Mouse (Mus musculus) adrenal gland (tissue): ENCODE results near the gene Mpv17l.
"Not testable (repeated sequence)": the region's sequence is repeated elsewhere in the genome, so short reads cannot be mapped to it uniquely, and the experiment has no call there.

Experiments used
- intact Hi-C: fragments of 180-260 bp; cut with DNase I; formaldehyde crosslinking; loops from one replicate; pipeline ENCODE4 v1.15.1; 2025
- long read RNA-seq, 2 experiments: library from polyadenylated mRNA; unstranded; transcript quantifications; one replicate each; pipeline ENCODE4 v2.0.0; 2020; ENCODE audit warnings: borderline replicate concordance in 1 of 2; ENCODE audit not compliant: insufficient replicate concordance in 1 of 2

Mpv17l gene
- long read RNA-seq, experiment 1, partial matches to known transcripts: 0 of 7 reads
- long read RNA-seq, experiment 1, other reads (novel, unspliced or antisense): 0 of 7 reads
- long read RNA-seq, experiment 2, transcript Mpv17l-203 (4 exons, 3,089 nt): major isoform, 5 of 18 reads
- long read RNA-seq, experiment 2, partial matches to known transcripts: 0 of 18 reads
- long read RNA-seq, experiment 2, other reads (novel, unspliced or antisense): 7 of 18 reads

DNA sequence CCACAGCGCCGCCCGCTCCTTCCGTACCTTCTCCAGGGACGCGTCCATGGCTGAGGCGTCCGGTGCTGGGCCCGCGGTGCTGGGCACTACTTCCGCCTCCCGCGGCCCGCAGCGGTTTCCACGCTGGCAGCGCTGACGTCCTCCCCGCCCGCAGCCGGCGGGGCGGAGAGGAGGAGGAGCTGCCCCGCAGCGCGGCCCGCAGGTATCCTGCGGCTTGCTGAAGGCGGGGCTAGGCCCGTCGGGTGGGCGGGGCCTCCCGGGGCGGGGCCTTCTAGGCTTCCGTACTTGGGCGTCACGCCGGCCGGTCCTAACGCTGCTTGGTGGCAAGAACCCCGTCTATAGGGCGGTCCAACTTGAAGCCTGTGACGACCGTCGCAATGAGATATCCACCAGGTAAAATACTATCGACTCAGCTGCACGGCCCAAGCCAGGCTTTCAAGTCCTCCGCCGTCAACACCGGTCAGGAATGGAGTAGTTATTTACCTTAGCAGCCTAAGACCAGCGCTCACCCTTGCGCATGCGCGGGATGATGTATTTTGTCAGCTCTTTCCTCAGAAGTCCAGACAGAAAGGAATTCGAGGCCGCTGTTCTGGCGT lies at the start of gene Mpv17l, which contains the start of gene Pdxdc1:
Mpv17l (plus strand) TSS at position 274 of the 596 bp plus-strand sequence.
Pdxdc1 (minus strand) TSS at position 244 of the 596 bp plus-strand sequence.
- intact Hi-C loops: loop anchor here (5.0 to 10.0 kb wide), 3 partner anchors 212 to 292 kb away; partner anchors contain the start of genes Marf1 and Nde1

DNA sequence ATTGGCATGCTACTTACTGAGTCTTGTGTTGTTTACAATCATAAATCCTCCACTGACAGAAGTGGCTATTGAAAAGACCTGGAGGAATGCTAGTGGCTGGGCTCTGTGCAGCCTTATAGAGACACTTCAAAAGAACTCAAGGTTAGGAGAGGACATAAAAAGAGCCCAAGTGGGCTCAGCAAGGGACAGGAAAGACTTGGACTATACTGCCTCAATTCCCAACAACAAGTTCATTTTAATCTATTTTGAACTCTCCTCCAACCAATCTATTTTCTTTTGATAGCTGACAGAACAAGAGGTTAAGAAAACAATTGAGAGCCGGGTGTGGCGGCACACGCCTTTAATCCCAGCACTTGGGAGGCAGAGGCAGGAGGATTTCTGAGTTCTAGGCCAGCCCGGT lies 49.1 kb upstream of the Mpv17l start:
- intact Hi-C loops: no loop called here

DNA sequence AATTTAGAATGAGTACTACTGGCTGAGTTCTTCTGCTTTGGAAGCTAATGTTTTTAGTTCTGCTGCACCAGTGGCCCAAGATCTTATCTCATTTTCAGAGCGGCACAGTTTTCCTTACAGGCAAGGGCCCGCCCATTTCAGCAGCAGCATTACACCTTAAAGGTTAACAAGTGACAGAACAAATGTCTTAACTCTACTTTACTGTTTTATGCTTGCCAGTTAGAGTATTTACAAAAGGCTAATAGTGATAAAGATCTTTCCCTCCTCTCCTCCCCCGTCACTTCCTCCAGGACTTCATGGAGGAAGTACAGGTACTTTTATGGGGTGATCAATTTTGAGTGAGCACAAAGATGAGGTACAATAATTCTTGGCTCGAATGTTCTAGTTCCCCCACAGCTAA lies 36.9 kb upstream of the Mpv17l start:
- intact Hi-C loops: no loop called here

DNA sequence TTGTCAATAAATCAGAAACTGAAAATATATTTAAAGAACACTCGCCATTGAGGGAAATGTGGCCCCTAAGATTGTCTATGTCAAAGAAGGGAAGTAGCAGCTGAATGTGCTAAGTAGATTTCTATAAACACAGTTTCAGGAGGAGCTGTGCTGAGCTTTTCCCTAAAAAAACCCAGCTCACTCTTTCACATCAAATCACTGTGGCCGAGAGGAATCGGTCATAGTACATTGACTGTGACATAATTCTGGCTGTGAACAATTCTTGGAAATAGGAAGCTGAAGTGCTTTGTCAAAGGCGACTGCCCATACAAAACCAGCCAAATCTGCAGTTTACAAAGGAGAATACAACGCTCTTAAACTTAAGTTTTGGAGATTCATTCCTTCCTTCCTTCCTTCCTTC lies 36.3 kb upstream of the Mpv17l start:
- intact Hi-C loops: no loop called here

DNA sequence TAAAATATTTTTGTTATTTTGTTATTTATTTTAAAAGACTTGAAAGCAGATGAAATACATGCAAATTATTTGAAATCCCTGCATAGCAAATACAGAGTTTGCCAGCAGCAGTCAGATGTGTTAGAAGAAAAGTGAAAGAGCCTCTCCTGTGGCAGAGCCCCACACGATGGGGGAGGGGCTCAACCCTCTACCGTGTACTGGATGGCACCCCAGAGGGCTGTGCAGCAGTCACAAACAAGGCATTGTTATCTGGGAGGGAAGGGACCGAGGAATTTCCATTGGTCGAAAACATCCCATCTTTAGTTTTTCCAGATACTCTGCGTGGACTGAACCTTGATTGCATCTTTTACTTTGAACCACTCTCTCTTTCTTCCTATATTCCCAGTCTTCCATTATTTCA lies 35.6 kb upstream of the Mpv17l start:
- intact Hi-C loops: not testable (repeated sequence)

DNA sequence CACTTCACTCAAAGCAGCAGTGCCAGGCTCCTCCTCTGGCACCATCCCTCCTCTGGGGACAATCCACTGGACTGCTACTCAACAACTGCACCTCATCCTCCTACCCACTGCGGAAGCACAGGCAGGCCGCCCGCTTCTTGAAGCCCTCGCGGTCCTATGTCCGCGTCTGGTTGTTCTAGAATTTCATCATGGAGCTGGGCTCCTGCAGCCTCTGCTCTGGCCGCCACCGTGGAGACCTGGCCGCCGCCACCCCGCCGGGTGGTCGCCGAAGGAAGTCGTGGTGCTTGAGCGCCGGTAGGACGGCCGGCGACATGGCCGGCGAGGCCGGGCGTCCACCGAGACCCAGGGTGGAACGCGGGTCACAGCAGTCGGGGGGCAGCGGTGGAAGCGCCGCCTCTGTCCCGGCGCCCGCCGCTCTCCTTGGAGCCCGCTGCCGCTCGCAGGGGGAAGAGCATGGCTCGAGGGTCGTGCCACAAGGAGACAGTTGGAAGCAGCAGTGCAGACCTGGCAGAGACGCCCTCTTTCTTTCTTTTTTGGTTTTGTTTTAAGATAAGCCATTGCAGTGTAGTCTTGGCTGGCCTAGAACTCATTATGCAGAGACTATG lies 34.9 kb upstream of the Mpv17l start:
- intact Hi-C loops: no loop called here

DNA sequence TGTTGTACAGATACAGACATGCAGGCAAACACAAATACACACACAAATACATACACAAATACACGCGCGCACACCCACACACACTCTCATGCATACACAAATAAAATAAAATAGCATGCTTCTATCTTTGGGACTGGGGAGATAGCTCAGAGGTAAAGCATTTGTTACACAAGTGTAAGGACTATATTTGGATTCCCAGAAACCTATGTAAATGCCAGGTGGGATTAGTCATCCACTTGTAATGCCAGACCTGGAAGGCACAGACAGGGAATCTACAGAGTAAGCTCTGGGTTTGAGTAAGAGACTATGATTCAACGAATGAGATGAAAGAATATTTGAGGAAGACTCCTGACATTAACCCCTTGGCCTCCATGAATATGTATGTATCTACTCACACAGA lies 27.5 kb upstream of the Mpv17l start:
- intact Hi-C loops: no loop called here

DNA sequence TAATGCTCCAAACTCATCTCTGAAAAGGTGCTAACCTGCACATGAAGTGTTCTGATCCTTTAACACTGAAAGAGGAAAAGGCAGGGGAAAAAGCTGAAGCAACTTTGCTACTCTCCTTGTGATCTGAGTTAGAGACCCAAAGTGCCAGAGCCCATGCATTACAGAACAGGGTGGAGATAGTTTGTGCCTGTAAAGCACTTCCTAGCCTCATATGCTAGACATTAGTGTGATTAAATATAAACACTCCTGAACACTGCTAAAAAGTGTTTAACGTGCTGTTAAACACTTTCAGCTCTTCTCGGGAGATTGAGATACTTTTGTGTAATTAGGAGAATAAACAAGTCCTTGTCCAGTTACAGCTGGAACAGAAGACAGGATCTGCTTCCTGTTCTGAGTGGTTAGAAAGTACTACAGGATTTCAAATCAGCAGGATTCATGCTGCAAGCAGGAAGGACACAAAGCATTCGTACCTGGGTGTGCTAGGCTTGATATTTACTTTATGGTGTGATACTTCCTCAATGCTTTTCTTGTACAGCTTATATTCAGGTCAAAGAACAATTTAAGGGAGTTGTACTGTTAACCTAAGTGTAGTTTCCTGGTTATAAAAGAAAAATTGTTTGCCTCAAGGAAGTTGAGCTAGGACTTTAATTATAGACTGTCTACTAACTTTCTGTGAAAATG lies 19.7 kb upstream of the Mpv17l start:
- intact Hi-C loops: no loop called here

DNA sequence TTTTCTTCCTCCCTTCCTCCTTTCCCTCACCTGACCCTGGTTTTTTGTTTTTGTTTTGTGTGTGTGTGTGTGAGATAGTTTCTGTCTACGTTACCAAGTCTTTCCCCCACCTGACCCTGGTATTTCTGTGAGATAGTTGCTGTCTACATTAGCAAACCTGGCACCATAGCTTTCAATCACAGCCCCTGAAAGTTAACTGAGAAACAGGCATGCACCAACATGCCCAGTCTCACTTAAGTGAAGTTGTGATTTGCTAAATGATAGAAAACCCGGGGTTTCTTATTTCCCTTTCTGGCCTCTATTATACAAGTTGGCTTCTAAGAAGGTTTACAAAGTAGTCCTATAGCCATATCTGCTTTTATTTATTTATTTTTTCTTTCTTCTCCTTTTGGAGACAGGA lies 12.5 kb upstream of the Mpv17l start:
- intact Hi-C loops: no loop called here

DNA sequence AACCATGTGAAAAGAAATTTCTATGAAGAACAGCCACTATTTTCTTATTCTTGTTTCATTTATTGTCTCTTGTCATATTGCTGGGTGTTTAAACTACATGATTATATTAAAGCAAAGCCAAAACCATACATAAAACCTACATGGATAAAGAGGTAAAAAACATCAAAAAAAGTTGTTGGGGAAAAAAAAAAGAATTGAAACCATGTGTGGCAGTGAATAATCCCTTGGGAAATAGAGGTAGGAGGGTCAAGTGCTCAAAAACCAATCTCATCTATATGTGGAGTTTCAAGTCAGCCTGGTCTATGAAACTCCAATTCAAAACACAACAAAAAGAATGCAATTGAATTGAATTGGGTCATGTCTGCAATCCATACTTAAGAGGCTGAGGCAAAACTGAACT lies 10.1 kb upstream of the Mpv17l start:
- intact Hi-C loops: no loop called here

DNA sequence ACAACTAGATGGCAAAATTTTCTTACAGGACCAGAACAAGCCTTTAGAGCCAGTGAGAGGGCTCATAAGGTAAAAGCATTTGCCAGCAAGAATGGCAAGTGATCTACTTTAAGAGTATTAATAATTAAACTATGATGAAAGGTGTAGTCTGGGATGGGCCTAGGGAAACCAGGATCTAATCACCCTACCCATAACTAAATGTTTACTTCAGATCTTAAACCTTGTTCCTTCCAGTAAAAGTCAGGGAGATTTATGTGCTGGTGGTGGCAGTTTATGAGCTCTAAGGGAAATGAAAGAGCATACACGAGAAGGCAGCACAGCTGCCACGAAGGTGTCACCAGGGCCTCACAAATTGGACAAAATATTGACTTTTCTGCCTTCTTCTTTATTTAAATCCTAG lies 8.9 kb upstream of the Mpv17l start:
- intact Hi-C loops: no loop called here

DNA sequence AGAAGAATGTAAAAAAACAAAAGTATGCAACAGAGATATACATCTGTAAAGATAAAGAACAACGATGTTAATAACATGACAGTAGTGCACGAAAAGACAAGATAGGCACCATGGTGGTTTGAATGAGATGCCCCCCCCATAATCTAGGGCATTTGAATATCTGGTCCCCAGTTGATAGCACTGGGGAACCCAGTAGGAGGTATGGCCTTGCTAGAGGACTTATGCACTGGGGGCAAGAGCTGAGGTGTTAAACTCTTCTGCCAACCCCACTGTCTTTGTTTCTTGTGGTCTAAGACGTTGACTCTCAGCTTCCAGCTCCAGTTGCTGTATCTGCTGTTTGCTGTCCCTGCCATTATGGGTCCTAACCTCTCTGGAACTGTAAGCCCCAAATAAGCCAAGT lies 7.2 kb upstream of the Mpv17l start:
- intact Hi-C loops: no loop called here

DNA sequence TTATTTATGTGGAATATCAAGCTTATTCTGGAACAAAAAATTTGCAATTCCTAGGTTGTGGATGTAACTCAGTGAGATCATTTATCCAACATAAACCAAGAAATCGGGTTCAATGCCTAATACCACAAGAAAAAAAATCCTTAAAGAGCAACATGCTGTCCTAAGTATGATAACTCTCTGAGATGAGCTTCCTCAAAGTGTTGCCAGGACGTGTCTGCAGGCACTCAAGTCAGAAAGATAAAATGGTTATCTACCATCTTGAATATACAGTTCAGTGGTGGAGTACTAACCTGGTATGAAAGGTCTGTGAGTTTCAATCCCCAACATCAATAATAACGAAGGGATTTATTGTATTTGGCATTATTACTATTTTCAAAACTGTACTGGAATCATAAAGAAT lies 6.6 kb upstream of the Mpv17l start:
- intact Hi-C loops: no loop called here

DNA sequence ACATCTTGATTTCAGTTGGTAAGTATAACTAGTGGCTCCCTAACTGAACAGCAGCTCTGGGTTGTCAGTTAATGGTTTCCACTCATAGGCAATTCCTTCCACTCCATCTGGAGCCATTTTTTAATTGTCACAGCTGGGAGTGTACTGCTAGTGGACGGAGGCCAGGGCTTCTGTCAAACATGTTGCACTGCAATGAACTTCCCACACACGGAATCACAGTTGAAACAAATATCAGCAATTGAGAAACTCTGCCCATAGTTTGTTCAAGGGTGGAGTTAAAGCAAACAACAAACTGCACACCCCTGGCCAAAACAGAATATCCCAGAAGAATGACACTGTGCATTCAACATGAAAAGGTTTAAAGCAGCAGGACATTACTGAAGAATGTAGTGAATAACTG lies 4.0 kb upstream of the Mpv17l start:
- intact Hi-C loops: no loop called here

DNA sequence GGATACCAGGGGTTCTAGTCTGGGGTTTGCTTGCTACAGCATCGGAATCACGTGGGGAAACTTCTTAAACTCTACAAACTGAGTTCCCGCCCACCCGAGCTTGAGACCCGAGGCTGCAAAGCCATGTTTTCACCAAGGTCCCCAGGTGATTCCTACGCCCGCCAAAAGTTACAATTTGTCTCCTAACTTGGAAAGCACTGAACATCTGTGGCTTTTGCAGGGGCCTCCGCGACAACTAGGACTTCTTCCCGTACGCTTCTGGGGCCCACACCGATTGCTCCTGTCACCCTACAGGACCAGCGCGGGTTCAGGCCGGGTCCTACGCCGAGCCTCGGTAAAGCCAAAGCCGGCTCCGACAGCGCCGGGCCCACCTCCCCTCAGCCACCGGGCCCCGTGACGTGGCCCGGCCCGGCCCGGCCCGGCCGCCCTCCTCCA lies 547 bp upstream of the Mpv17l start:
- intact Hi-C loops: loop anchor here (5.0 to 10.0 kb wide), 3 partner anchors 212 to 292 kb away; partner anchors contain the start of genes Marf1 and Nde1

DNA sequence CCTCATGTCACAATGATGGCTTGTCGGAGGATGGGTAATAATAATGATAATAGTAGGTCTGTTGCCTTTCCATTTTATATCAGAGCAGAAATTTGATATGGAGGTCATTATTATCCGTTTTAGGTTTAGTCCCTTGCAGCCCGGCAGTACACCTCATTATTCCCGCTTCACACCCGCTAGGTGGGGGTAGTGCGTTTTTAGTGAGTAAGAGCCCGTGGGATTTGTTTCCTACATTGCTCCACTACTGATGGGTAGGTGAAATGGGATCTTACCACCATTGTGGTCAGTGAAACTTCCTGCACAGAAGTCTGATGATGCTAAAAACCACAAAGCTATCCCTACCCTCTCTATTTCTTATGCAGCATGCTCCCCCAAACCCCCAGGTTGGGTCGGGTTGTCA lies 527 bp downstream of the Mpv17l start:
- intact Hi-C loops: loop anchor here (5.0 to 10.0 kb wide), 3 partner anchors 211 to 291 kb away; partner anchors contain the start of genes Marf1 and Nde1

DNA sequence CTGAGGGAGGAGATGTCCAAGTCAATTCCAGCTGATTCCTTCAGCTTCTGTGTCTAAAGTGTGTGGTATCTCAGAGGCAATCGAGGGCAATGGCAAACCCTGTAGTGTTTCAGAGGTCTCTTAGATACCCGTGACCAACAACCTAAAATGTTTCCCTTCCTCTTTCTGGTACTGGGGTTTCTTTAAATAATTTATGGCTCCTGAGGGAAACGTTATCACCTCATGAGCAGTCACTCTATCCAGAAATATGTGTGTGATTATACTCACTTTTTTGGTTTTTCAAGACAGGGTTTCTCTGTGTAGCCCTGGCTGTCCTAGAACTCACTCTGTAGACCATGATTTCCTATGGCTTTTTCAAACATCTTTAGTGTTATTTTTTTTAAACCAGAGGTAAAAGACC lies 4.3 kb downstream of the Mpv17l start:
- intact Hi-C loops: loop anchor here (10.0 kb wide), 2 partner anchors 208 to 288 kb away; no protein-coding TSS in a partner anchor

DNA sequence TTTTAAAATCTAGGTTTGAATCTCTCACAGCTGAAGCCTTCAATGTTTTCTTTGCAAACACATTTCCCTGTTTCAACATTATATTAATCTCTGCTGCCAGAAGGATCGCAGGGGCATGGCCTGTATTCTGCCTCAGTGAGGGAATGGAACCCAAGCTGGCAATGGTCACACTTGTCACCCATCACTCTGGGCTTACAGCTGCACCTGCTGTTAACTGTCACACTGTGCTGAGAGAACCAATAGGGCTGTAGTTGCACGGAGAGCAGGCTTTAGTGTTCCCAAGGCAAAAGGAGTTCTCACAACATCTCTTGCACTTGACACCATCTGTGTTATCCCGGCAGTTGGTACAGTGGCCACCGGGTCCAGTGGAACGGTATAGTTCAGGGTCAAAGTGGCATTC lies 17.1 kb downstream of the Mpv17l start:
- intact Hi-C loops: loop anchor here (5.0 kb wide), 1 partner anchor 82 kb away; no protein-coding TSS in a partner anchor

DNA sequence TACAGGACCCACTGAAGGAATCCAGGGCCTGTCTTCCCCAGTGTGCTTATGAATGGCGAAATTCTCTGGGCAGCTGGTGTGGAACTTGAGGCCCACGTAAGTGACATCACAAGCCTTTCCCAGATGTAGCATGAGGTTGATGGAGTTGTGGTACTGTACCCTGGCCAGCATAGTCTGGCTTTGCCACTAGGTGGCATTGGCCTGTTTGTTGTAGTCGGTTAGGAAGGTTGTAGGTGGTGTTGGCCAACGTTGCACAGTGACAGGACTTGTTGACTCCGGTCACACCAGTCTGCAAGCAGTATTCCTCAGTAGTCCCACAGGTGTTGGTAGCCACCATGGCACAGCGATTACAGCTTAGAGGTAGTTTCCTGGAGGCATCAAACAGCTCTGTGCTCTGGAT lies 18.1 kb downstream of the Mpv17l start:
- intact Hi-C loops: loop anchor here (5.0 kb wide), 1 partner anchor 81 kb away; no protein-coding TSS in a partner anchor

DNA sequence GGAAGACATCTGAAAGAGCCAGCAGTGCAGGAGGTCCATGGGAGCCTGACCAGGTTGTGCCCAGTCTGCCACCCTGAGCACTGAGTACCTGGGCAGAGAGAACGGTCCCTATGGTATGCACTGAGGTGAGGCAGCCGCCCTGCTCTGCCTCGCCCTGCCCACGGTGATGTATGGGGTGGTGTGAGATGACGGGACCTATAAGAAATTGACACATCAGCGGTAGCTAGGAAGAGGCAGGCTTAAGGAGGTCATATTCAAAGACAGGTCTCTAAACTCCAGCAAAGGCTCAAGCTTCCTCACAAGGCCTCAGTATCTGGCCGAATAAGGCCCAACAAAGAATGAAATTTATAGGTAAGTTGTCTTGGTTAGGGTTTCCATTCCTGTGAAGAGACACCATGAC lies 18.8 kb downstream of the Mpv17l start:
- intact Hi-C loops: loop anchor here (5.0 kb wide), 1 partner anchor 81 kb away; no protein-coding TSS in a partner anchor

DNA sequence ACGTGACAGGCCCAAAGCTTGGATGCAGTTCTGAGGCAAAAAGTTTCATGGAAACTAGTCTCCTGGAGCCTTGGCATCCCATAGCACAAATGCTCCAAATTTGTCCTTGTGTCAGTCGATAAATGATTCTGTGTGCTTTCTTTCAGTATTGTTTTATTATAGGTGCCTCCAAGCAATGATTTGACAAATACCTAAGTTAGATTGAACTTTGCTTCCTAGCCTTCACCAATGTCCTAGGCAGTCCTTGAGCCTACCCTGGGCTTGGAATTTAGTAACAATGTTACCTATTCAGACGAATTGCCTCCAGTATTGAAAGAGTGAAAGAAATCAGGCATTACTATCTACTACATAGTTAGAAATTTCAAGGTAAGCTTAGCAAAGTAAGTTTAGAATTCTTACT lies 19.5 kb downstream of the Mpv17l start:
- intact Hi-C loops: loop anchor here (5.0 kb wide), 1 partner anchor 80 kb away; no protein-coding TSS in a partner anchor

DNA sequence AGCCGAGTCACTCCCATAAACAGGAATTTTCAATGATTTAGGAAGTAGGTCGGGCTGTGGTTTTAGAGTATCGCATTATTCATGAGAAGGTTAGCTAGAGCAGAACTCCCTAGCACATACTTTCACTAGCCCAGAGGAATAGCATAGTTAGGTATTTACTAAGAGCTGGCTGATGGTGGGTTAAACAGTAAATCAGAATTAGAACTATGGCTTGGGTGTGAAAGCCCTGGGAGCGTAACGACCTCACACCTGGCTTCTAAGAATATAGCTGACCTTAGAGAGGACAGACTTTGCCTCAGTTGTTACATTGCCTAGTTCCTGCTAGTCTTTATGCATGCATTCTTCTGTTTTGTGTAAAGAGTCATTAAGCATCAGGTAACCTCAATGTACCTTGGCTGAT lies 20.0 kb downstream of the Mpv17l start:
- intact Hi-C loops: loop anchor here (5.0 kb wide), 1 partner anchor 79 kb away; no protein-coding TSS in a partner anchor
